Mouse (Mus musculus) embryonic facial prominence, embryonic 10.5 days (tissue): ENCODE measurements at regions not wholly inside any gene's neighbourhood (a gene's known extent, or its start where the extent isn't known, plus 50 kb on each side); places are given as distances from the start of the nearest gene placed in this dataset.

Experiments used
- DNase-seq: peaks from one replicate; pipeline ENCODE4 v3.0.0-alpha.2; 2017; ENCODE audit warnings: low spot score
- H3K27ac ChIP-seq: fragments of 300-500 bp; sonication (generic); replicated peaks from 2 replicates; pipeline ENCODE4 v1.5.1; 2016; ENCODE audit warnings: mild to moderate bottlenecking
- H3K27me3 ChIP-seq: fragments of 300-500 bp; sonication (generic); replicated peaks from 2 replicates; pipeline ENCODE4 v1.6.1; 2016; ENCODE audit warnings: low read depth, mild to moderate bottlenecking; ENCODE audit not compliant: poor library complexity, severe bottlenecking
- H3K36me3 ChIP-seq: fragments of 300-500 bp; sonication (generic); replicated peaks from 2 replicates; pipeline ENCODE4 v1.6.1; 2016; ENCODE audit warnings: mild to moderate bottlenecking, moderate library complexity
- H3K4me1 ChIP-seq: fragments of 300-500 bp; sonication (generic); 2 replicates; pipeline ENCODE4 v1.6.1; 2016
- H3K4me3 ChIP-seq: fragments of 300-500 bp; sonication (generic); 2 replicates; pipeline ENCODE4 v1.5.1; 2016; ENCODE audit warnings: mild to moderate bottlenecking, moderate library complexity
- H3K9me3 ChIP-seq: fragments of 300-500 bp; sonication (generic); 2 replicates; pipeline ENCODE4 v1.6.1; 2016; ENCODE audit warnings: mild to moderate bottlenecking
- WGBS: fragments of 180-500 bp; shearing (Covaris S2); methylation state at CpG from one replicate; pipeline ENCODE4 v1.1.7; 2016; 5-methylcytosine and 5-hydroxymethylcytosine counted together

DNA sequence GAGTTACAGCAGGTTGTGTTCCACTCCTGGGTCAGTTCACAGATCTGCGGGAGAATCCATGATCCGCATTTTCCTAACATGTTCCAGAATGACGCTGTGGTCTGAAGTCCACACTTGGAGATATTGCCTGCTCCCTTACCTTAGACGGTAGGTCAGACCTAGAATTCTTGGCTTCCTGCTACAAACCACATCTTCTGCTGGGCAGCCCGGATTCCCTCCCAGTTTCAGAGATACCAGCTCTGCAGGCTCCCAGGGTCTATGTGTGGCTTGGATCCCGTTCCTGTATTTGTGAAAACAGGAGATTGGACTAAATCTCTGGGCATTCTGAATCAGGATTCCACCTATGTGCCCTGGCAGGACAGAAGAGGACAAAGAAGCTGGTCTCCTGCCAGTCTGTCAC, 140.8 kb downstream of the Slc38a4 start:
- no peaks in the 10 kb centered on the region for H3K4me1 ChIP-seq
- H3K4me3 ChIP-seq = no peak overlapping the region
- no peaks in the 10 kb centered on the region for H3K36me3 ChIP-seq
- no peaks in the 10 kb centered on the region for H3K9me3 ChIP-seq
- 90% methylated on average over 6 of the region's 6 CpGs for WGBS
- H3K27me3 ChIP-seq = no peaks in the 10 kb centered on the region
- no peak for DNase-seq
- no peak overlapping the region for H3K27ac ChIP-seq

DNA sequence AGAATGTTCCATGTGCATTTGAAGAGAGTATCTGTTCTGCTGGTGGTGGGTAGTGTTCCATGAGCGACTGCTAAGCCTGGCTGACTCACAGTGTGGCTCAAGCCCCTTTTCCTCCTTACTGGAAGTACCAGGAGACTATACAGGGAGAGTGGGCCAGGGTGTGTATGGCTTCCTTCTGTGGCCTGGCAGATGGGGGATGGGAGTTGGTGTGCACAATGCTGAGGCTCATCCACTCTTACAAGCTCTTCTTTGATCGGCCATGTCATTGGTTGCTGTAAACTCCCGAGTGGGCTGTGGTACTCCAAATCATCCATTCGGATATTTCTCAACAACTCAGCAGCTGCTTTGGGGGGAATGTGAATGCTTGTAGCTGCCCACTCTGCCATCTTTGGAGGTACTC, 150.2 kb downstream of the Slc38a4 start:
- Histone ChIP-seq H3K27me3 (no peaks in the 10 kb centered on the region), H3K4me1 (peaks cover 22% of the 10 kb centered on the region), H3K27ac (no peak overlapping the region), H3K36me3 (no peaks in the 10 kb centered on the region), H3K4me3 (no peak overlapping the region), H3K9me3 (peaks cover 7% of the 10 kb centered on the region; the same call in 1 of the 2 replicates)
- WGBS = 94% methylated on average over 4 of the region's 4 CpGs
- DNase-seq = peak; percentile 5

DNA sequence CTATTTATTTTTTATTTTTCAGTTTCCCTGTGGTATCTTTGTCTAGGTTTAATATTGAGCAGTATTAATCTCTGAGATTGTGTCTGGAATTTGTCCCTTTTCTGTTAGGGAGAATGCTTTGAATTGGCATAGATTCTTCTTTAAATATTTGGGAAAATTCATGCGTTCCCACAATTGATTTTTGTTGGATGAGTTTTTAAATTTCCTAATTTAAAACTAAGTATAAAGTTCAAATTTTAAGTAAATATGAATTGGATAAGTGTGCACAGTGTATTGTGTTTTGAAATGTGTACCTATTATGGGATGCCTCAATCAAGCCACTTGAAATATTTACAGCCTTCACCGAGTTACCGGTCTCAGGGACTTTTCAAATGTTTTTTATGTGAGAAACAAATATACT, 152.3 kb downstream of the Slc38a4 start:
- H3K27ac ChIP-seq = no peak overlapping the region
- 94% methylated on average over 3 of the region's 3 CpGs for WGBS

DNA sequence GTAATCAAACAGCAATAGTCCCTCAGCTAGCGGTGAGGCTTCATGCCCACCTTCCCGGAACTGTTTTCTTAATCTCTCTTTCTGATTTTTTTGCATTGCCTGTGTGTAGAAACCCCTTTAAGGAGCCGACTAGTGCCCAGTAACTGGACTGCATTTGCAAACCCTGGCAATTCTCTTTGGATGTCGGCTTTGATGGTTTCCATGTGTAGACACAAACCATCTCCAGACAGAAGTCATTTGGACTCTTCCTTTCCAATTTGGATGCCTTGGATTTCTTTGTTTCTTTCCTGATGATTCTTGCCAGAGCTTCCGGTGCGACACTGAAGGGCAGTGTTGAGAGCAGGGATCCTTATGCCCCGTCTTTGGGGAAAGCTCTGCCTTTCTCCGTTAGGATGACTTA, 153.0 kb downstream of the Slc38a4 start:
- Histone ChIP-seq H3K27me3 (no peaks in the 10 kb centered on the region), H3K36me3 (no peaks in the 10 kb centered on the region), H3K9me3 (peaks cover 7% of the 10 kb centered on the region; the same call in 1 of the 2 replicates), H3K27ac (0 out of 2 replicates have a peak overlapping the region, but pooled peaks have one; percentile 24), H3K4me3 (no peak overlapping the region), H3K4me1 (peaks cover 6% of the 10 kb centered on the region; the same call in 1 of the 2 replicates)
- WGBS = 71% methylated on average over 8 of the region's 8 CpGs
- DNase-seq = peak; percentile 25

More for the DNA sequence above, 152.3 kb downstream of the Slc38a4 start:
- Histone ChIP-seq H3K4me1 (peaks cover 13% of the 10 kb centered on the region), H3K9me3 (peaks cover 7% of the 10 kb centered on the region; the same call in 1 of the 2 replicates), H3K27me3 (no peaks in the 10 kb centered on the region), H3K36me3 (no peaks in the 10 kb centered on the region), H3K4me3 (no peak overlapping the region)
- no peak for DNase-seq

DNA sequence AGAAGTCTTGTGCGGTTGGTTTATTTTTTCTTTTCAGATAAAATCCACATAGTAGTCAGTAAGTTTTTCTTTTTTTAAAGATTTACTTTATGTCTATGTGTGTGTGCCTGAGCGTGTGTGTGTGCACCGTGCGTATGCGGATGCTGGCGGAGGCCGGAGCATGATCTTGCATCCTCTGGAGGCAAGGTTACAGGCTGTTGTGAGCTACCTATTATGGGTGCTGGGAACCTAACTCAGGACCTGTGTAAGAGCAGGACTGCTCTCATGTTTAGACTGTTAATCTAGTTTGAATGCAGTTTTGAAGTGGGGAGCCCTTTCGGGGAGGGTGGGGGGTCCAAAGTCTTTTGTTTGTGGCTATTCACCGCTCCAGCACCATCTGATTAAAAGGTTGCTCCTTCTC, 154.1 kb downstream of the Slc38a4 start:
- no peaks in the 10 kb centered on the region for H3K27me3 ChIP-seq
- 0 out of 2 replicates have a peak, but pooled peaks cover 6% of the 10 kb centered on the region for H3K4me1 ChIP-seq
- 93% methylated on average over 9 of the region's 9 CpGs for WGBS
- no peak overlapping the region for H3K4me3 ChIP-seq
- DNase-seq = no peak
- peaks cover 7% of the 10 kb centered on the region; the same call in 1 of the 2 replicates for H3K9me3 ChIP-seq
- no peak overlapping the region for H3K27ac ChIP-seq
- H3K36me3 ChIP-seq = no peaks in the 10 kb centered on the region

DNA sequence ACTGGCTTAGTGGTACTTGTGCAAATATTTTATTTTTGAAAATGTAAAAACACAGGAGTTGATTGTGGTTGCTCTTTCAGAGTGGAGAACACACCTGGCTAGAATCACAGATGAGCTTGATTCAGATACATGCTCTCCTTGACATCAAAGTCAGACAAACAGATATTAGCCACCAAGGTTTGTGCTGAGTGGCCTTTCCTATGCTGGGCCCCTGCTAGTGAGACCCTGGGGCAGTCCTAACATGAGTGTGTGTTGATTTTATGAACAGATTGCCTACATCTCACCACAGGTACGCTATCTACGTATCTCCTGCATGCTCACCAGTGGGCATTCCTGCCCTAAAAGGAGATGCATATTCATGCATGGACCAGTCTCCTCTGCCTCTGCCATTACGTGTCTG, 157.5 kb downstream of the Slc38a4 start:
- WGBS = 89% methylated on average over 3 of the region's 3 CpGs
- no peak overlapping the region for H3K27ac ChIP-seq
- no peak for DNase-seq
- no peaks in the 10 kb centered on the region for H3K36me3 ChIP-seq
- H3K27me3 ChIP-seq = no peaks in the 10 kb centered on the region
- H3K4me1 ChIP-seq = 0 out of 2 replicates have a peak, but pooled peaks cover 6% of the 10 kb centered on the region
- H3K9me3 ChIP-seq = 0 out of 2 replicates have a peak, but pooled peaks cover 4% of the 10 kb centered on the region
- H3K4me3 ChIP-seq = no peak overlapping the region

DNA sequence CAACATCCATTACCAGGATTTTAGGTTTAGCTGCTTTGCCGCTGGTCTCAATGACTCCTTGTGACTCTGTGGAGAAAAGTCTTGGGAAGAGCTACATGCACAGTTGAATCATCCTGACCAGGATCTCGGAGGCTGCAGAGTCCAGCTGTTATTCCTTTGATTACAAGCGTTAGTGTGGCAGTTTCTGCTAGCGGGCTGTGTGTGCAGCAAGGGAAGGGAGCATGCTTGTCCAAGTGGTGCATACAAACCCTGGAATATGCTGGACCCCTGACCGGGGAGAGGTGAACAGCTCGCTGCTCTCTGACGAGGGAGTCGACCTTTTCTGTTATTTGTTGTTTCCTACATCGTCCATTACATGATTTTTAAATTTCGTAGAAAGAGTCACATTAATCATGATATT, 170.9 kb downstream of the Slc38a4 start:
- DNase-seq = no peak
- Histone ChIP-seq H3K27me3 (no peaks in the 10 kb centered on the region), H3K4me3 (no peak overlapping the region), H3K27ac (no peak overlapping the region), H3K9me3 (no peaks in the 10 kb centered on the region), H3K4me1 (no peaks in the 10 kb centered on the region), H3K36me3 (no peaks in the 10 kb centered on the region)
- WGBS = 85% methylated on average over 10 of the region's 10 CpGs

DNA sequence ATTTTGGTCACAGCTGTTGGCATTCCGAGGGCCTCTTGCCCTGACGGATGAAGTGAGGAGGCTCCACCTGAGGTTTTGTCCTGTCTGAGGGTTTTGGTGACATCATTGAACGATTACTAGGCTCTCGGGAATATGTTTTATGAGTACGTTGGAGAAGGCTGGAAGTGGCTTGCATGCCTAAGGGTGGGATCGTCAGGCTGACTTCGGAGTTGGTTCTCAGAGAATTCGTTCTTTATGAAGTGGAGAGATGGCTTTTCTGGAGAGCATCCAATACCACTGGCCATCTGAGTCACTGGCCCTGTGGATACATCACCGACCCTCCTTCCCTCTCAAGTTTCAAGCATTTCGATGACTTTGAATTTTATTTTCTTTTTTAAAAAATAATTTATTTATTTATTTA, 172.0 kb downstream of the Slc38a4 start:
- no peak for DNase-seq
- Histone ChIP-seq H3K27ac (no peak overlapping the region), H3K36me3 (no peaks in the 10 kb centered on the region), H3K4me1 (no peaks in the 10 kb centered on the region), H3K27me3 (no peaks in the 10 kb centered on the region), H3K9me3 (no peaks in the 10 kb centered on the region), H3K4me3 (no peak overlapping the region)
- 92% methylated on average over 10 of the region's 10 CpGs for WGBS

DNA sequence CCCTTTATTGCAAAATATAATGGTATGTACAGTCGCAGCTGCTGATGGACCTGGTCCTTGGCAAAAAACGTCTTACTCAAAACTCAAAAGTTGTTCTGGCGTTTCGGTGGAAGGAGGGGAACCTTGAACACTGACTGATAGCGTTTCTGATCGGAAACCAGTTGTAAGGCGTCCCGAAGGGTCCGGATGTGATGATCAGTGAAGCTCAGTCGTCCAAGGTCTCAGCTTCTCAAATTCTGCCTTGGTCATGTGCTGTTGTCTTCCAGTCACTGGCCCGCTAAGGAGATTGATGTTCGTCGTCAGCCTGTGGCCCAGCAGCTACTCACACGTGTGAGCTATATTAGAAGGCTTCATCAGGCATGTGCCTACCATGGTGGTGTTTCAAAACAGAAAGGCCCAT, 173.5 kb downstream of the Slc38a4 start:
- 91% methylated on average over 14 of the region's 14 CpGs for WGBS
- H3K27me3 ChIP-seq = no peaks in the 10 kb centered on the region

DNA sequence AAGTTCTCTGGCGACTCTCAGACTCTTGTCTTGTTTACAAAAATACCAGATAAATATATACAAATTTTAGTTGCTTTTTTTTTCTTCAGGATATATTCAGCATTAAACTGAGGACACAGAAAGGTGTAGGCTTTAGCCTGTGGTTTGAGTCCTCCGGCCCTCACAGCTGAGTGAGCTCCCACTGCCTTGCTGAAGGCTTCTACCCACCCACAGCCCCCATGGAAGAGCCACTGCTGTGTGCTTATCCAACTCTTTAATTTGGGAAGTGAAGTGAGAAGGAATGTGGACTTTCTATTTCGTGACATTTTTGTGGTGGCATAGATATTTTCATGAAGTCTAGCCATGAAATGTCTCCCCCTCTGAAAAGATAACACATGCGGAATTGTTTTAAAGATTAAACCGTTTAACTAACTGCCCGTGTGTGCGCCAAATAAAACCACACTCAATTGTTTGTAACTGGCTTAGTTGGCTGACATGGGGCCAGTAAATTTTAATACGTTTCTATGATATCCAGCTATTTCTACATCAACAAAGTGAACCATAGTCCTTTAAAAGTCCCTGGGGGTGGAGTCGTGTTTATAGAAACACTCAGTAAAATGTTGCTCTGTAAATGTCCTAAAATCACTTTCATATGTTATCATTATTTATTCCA, 174.1 kb downstream of the Slc38a4 start:
- Histone ChIP-seq H3K27me3 (no peaks in the 10 kb centered on the region), H3K36me3 (no peaks in the 10 kb centered on the region), H3K27ac (no peak overlapping the region), H3K4me1 (no peaks in the 10 kb centered on the region), H3K4me3 (no peak overlapping the region), H3K9me3 (no peaks in the 10 kb centered on the region)
- 84% methylated on average over 9 of the region's 9 CpGs for WGBS
- DNase-seq = no peak

More for the DNA sequence above, 173.5 kb downstream of the Slc38a4 start:
- Histone ChIP-seq H3K27ac (no peak overlapping the region), H3K36me3 (no peaks in the 10 kb centered on the region), H3K9me3 (no peaks in the 10 kb centered on the region), H3K4me1 (no peaks in the 10 kb centered on the region), H3K4me3 (no peak overlapping the region)
- DNase-seq = no peak

DNA sequence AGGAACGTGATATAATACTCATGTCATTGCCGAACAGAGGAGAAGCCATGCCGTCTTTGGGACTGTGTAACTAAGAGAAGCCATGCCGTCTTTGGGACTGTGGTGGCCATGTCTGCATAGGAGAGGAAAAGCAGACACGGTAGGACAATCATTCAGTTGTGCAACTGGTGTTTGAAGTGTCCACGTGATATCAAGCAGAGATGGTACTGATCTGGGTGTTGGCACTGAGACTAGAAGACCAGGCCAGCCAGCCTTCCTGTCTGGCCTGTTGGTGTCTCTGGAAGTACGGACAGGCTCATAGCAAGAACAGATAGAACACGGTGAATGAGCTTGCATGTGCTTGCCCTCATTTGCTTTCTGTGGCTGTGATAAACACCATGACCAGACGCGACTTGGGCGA, 175.7 kb downstream of the Slc38a4 start:
- no peaks in the 10 kb centered on the region for H3K27me3 ChIP-seq
- no peak overlapping the region for H3K27ac ChIP-seq
- DNase-seq = no peak
- H3K36me3 ChIP-seq = no peaks in the 10 kb centered on the region
- 0 out of 2 replicates have a peak, but pooled peaks cover 5% of the 10 kb centered on the region for H3K4me1 ChIP-seq
- H3K4me3 ChIP-seq = no peak overlapping the region
- 94% methylated on average over 11 of the region's 11 CpGs for WGBS
- no peaks in the 10 kb centered on the region for H3K9me3 ChIP-seq

DNA sequence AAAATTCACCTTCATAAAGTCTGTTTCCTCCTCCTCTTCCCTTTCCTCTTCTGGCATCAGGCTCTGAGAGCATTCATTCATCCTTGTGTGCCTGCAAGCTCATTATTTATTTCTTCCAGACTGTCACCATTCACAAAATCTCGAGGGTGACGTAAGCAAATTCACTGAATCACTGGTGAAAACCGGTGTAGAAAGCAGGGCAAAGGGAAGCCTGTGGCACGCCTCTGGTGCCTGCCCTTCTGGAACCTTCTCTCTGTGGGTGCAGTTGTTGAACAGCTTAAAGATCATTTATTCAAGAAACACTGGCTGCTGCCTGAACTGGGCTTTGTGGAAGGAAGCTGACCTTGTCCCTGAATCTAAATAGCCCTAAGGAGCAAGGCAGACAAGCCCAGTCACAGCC, 177.0 kb downstream of the Slc38a4 start:
- WGBS = 82% methylated on average over 4 of the region's 4 CpGs
- no peak overlapping the region for H3K27ac ChIP-seq
- no peaks in the 10 kb centered on the region for H3K36me3 ChIP-seq
- no peak overlapping the region for H3K4me3 ChIP-seq
- peaks cover 18% of the 10 kb centered on the region for H3K4me1 ChIP-seq
- no peak for DNase-seq
- no peaks in the 10 kb centered on the region for H3K9me3 ChIP-seq
- no peaks in the 10 kb centered on the region for H3K27me3 ChIP-seq

DNA sequence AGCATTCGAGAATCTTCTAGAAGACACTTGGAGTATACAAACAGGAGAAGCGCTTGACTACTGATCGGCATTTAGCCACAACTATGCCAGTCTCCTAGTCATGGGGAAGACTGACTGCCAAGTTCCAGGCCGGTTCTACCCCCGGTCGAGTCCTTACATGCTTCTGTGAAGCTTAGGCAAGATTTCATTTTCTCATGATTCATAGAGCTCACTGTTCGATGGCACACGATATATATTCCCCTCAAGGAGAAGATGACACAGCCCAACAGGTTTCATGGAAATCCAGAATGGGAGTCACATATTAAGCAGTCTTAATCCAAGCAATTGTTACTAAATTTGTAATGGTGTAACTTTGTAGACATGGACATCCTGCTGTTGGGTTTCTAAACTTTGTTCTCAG, 177.8 kb downstream of the Slc38a4 start:
- H3K4me3 ChIP-seq = no peak overlapping the region
- DNase-seq = no peak
- no peaks in the 10 kb centered on the region for H3K9me3 ChIP-seq
- no peaks in the 10 kb centered on the region for H3K36me3 ChIP-seq
- no peaks in the 10 kb centered on the region for H3K27me3 ChIP-seq
- peaks cover 23% of the 10 kb centered on the region for H3K4me1 ChIP-seq
- WGBS = 92% methylated on average over 8 of the region's 8 CpGs
- no peak overlapping the region for H3K27ac ChIP-seq
